Mouse (Mus musculus) stomach, embryonic 14.5 days (tissue): ENCODE data around the gene 4921504E06Rik. TPM values are rescaled to one million over a fixed set of nuclear protein-coding genes. Genes with fewer than 3 reads are reported as not detected.

Experiments
- ATAC-seq: fragments of 200-750 bp; cut with Nextera tagmentation; 2 replicates; pipeline ENCODE4 v1.8.0; 2017; ENCODE audit warnings: low read depth, moderate TSS enrichment; ENCODE audit not compliant: insufficient number of reproducible peaks, insufficient read depth, low FRiP score
- H3K27ac ChIP-seq: fragments of 300-500 bp; sonication (generic); 2 replicates; pipeline ENCODE4 v1.5.1; 2014; ENCODE audit warnings: mild to moderate bottlenecking, low read length, moderate library complexity, mixed read lengths
- H3K27me3 ChIP-seq: fragments of 300-500 bp; sonication (generic); 2 replicates; pipeline ENCODE4 v1.6.1; 2014; ENCODE audit warnings: low read length, control low read depth, mixed read lengths; ENCODE audit not compliant: control insufficient read depth, insufficient read depth
- H3K36me3 ChIP-seq: fragments of 300-500 bp; sonication (generic); 2 replicates; pipeline ENCODE4 v1.6.1; 2014; ENCODE audit warnings: mild to moderate bottlenecking, control low read depth, low read length, moderate library complexity, mixed read lengths; ENCODE audit not compliant: control insufficient read depth, insufficient read depth
- H3K4me1 ChIP-seq: fragments of 300-500 bp; sonication (generic); 2 replicates; pipeline ENCODE4 v1.6.1; 2014; ENCODE audit warnings: low read length, control low read depth, mixed read lengths; ENCODE audit not compliant: control insufficient read depth, insufficient read depth
- H3K4me2 ChIP-seq: fragments of 300-500 bp; sonication (generic); replicated peaks from 2 replicates; pipeline ENCODE4 v1.6.1; 2014; ENCODE audit warnings: low read depth, low read length, control low read depth
- H3K4me3 ChIP-seq: fragments of 300-500 bp; sonication (generic); 2 replicates; pipeline ENCODE4 v1.5.1; 2014; ENCODE audit warnings: low read depth, low read length, control low read depth
- H3K9ac ChIP-seq: fragments of 300-500 bp; sonication (generic); replicated peaks from 2 replicates; pipeline ENCODE4 v1.6.1; 2014; ENCODE audit warnings: low read depth, mild to moderate bottlenecking, control low read depth, low read length, moderate library complexity, mixed read lengths
- H3K9me3 ChIP-seq: fragments of 300-500 bp; sonication (generic); 2 replicates; pipeline ENCODE4 v1.6.1; 2016; ENCODE audit warnings: low read depth, low read length, control low read depth; ENCODE audit not compliant: control insufficient read depth
- WGBS: fragments of 180-500 bp; shearing (Covaris S2); extraction: QIAGEN DNeasy Blood & Tissue Kit; methylation state at CpG from one replicate; pipeline ENCODE4 v1.1.7; 2014; 5-methylcytosine and 5-hydroxymethylcytosine counted together
- polyA plus RNA-seq: library from polyadenylated mRNA; unstranded; fragments of >200 nt; fragmentation: Nextera tagmentation; extraction: Ambion mirVana; gene quantifications from 2 replicates; pipeline ENCODE4 v1.2.1, GENCODE M21; 2014

4921504E06Rik gene
- not detected in 2 replicates for polyA plus RNA-seq

DNA sequence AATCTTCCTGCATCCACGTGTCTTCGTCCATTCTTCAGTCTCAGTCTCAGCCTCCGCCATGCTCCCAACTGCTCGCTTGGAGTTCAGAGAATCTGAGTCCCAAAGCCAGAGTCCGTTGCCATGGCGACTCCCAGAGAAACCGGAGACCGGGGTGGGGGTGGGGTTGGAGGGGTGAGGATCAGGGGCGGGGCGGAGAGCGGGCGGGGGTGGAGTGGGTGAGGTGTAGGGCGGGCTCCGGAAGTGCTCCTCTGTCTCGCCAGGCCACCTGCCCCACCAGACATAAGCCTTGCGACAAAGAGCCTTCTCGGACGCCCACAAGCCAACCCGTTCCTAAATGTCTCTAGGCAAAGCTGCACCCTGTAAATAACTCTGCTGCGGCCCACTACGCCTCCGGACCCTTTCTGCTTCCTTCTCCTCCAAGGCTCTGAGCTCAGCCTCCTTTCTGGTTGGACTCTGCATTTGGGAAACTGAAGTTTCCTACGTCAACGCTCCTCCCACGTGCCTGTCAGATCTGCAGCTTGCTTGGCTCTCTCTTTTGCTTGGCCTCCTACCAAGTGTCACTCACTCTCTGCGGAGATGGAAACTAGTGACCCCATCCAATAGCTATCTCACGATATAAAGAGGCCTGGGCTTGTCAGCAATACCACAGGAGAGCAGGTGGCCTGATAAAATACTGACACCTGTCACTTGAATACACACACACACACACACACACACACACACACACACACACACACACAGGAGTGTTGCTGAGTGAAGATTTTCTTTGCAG is at the start of gene 4921504E06Rik:
Gene 4921504E06Rik, minus strand, starts transcription at position 94 of the 772 bp plus-strand sequence.
- no peak within 1 kb of the TSS for H3K9ac ChIP-seq
- no peak within 1 kb of the TSS; the same call in 1 of the 2 replicates for H3K27ac ChIP-seq
- peak within 1 kb of the TSS; percentile 60 for H3K4me2 ChIP-seq
- no peaks in the 10 kb centered on the region for H3K4me1 ChIP-seq
- no peaks in the 10 kb centered on the region for H3K27me3 ChIP-seq
- peak within 1 kb of the TSS; percentile 24 for H3K4me3 ChIP-seq
- no peaks in the 10 kb centered on the region for H3K36me3 ChIP-seq
- under 1% methylated on average over 26 of the region's 27 CpGs for WGBS
- peak; percentile 89 for ATAC-seq
- no peaks in the 10 kb centered on the region for H3K9me3 ChIP-seq

DNA sequence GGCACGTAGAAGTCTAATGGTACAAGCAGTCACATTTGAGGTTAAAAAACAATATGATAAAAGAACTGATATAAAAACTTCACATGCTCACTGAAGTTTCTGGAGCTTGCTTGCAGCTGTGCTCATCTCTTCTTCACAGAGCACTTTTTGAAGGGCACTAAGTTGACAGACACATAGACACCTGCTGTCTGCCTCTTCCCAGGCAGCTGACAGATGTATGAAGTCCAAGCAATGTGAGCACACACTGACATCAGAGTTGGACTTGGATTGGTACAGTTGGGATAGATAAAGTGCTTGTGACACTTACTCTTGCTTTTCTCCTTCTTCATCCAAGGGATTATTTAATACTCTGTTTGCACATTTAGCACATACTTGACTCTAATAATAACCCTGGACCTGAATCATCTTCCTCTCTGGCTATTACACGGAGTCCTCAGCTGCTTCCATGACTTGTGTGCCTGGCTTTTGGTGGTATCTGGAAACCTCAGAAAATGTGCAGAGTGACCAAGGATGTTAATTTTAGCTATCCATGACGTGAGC is 47.7 kb upstream of the 4921504E06Rik start:
- H3K27ac ChIP-seq, result no peak overlapping the region
- H3K9me3 ChIP-seq, result no peaks in the 10 kb centered on the region
- no peak overlapping the region for H3K4me3 ChIP-seq
- no peaks in the 10 kb centered on the region for H3K27me3 ChIP-seq
- WGBS, result 73% methylated on average over 3 of the region's 3 CpGs
- H3K36me3 ChIP-seq, result no peaks in the 10 kb centered on the region
- no peak for ATAC-seq
- no peak overlapping the region for H3K4me2 ChIP-seq
- H3K9ac ChIP-seq, result no peak overlapping the region
- H3K4me1 ChIP-seq, result no peaks in the 10 kb centered on the region

DNA sequence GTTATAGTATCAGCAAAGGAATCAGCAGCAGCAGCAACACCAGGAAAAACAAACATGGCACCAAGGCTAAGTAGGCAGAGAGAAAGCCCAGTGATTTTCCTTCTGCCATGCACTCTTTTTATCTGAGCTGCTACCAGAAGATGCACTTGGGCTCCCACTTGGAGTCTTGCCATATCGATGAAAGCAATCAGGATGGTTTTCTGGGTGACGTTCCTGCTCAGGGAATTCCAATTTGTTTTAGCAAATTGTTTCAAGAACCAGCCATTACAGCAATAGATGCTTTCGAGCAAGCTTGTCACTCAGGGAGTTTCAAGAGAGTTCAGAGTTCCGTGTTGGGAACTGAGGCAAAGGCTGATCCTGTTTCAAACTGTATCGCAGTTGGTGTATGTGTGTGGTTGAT is 47.1 kb upstream of the 4921504E06Rik start:
- WGBS, result 84% methylated on average over 5 of the region's 5 CpGs
- no peaks in the 10 kb centered on the region for H3K36me3 ChIP-seq
- H3K27ac ChIP-seq, result no peak overlapping the region
- no peak overlapping the region for H3K4me3 ChIP-seq
- H3K4me2 ChIP-seq, result no peak overlapping the region
- H3K4me1 ChIP-seq, result no peaks in the 10 kb centered on the region
- H3K27me3 ChIP-seq, result no peaks in the 10 kb centered on the region
- ATAC-seq, result no peak
- no peak overlapping the region for H3K9ac ChIP-seq
- H3K9me3 ChIP-seq, result no peaks in the 10 kb centered on the region

DNA sequence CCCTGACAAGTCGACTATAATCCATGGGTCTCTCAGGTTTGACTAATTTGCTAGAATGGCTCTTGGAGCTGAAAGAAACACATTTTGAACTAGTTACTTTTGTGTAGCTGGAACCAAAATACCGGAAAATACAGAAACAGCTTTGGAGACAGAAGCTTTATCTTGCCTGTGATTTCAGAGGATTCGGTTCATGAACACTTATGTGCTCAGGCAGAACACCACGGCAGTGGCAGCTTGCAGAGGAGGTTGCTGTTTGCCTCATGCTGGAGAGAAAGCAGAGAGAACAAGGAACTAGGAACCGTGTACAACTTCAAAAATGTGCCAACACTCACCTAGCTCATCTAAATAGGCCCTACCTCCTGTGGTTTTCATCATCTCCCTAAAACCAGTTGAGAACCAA is 46.1 kb upstream of the 4921504E06Rik start:
- Histone ChIP-seq H3K9ac (no peak overlapping the region), H3K9me3 (no peaks in the 10 kb centered on the region), H3K27me3 (no peaks in the 10 kb centered on the region), H3K4me3 (no peak overlapping the region), H3K4me1 (no peaks in the 10 kb centered on the region), H3K4me2 (no peak overlapping the region), H3K27ac (no peak overlapping the region), H3K36me3 (no peaks in the 10 kb centered on the region)
- no peak for ATAC-seq
- 76% methylated on average over 5 of the region's 5 CpGs for WGBS

DNA sequence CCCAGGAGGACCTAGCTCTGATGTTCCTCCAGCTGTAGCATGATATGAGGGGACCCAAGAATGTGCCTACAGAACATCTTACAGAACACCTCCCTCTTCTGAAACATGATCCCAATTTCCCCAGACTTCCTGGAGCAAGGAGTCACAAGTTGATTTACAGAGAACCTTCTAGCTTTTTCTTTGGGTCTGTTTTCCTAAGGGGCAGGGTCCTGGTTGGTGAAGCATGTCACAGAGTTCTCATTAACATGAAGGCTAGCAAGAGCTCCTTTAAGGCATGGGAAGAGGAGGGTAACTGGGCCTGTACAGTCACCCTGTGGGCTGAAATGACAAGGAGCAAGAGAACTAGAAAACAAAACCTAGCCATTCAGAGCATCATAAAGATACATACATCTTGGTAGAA is 43.3 kb upstream of the 4921504E06Rik start:
- Histone ChIP-seq H3K36me3 (no peaks in the 10 kb centered on the region), H3K4me2 (no peak overlapping the region), H3K27me3 (no peaks in the 10 kb centered on the region), H3K27ac (no peak overlapping the region), H3K9me3 (no peaks in the 10 kb centered on the region), H3K9ac (no peak overlapping the region), H3K4me1 (no peaks in the 10 kb centered on the region), H3K4me3 (no peak overlapping the region)
- no peak for ATAC-seq

DNA sequence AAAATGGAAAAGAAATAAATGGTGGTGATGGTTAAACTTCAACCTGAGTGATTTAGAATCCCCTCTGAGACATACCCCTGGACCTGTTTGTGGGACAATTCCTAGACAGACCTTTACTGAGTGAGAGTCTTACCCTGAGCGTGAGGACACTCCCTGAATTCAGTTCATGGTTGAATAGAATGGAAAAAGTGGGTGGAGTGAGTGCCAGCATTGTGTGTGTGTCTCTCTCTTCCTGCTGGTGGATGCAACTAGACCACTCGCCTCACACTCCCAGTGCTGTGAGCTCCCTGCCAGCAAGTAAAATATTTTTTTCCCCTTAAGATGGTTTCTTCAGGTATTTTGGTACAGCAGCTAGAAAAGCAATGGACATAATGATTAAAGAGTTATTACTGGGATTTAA is 42.7 kb upstream of the 4921504E06Rik start:
- Histone ChIP-seq H3K27ac (no peak overlapping the region), H3K27me3 (no peaks in the 10 kb centered on the region), H3K4me3 (no peak overlapping the region), H3K36me3 (no peaks in the 10 kb centered on the region), H3K4me1 (no peaks in the 10 kb centered on the region), H3K9me3 (no peaks in the 10 kb centered on the region), H3K9ac (no peak overlapping the region), H3K4me2 (no peak overlapping the region)
- WGBS, result 79% methylated on average over 2 of the region's 2 CpGs
- no peak for ATAC-seq

DNA sequence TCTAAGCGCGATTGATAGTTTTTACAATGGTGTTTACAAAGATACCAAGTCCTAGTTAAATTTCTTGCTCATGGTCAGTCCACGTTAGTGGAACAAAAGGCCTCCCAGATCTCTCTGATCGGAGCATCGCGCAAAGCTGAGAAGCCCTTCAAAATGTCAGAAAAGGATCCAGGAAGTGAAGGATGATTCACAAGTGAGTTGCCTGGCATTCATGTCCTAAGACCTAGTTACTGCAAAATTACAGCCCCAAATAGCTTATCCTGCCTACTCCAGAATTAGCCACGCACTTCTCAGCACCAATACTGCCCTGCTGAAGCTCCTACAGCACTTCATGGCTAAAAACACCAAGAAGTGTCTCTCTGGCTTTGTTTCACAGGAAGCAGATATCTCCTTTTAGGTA is 41.1 kb upstream of the 4921504E06Rik start:
- no peak overlapping the region for H3K27ac ChIP-seq

DNA sequence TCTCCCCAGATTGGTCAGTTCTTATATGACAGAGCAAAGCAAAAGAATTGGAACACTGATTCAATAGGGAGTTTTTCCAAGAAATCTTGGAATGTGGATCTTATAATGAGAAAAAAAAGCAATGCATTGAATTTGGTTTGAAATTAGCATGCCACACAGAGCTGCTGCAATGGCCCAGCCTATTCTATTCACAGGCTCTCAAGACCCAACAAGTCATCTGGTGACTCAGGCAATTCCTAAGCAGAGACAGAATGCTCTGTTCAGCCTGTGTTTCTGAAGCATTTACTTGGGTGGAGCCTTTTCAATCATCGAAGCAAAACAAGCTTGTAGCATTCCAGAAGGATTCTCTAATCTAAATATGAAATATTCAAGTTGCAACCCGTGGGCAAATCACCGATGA is 26.1 kb upstream of the 4921504E06Rik start:
- ATAC-seq, result no peak

More for the DNA sequence above, 41.1 kb upstream of the 4921504E06Rik start:
- Histone ChIP-seq H3K36me3 (no peaks in the 10 kb centered on the region), H3K4me2 (no peak overlapping the region), H3K9ac (no peak overlapping the region), H3K4me3 (no peak overlapping the region), H3K9me3 (no peaks in the 10 kb centered on the region), H3K4me1 (no peaks in the 10 kb centered on the region), H3K27me3 (no peaks in the 10 kb centered on the region)
- no peak for ATAC-seq
- WGBS, result 86% methylated on average over 7 of the region's 7 CpGs

More for the DNA sequence above, 26.1 kb upstream of the 4921504E06Rik start:
- H3K4me2 ChIP-seq, result no peak overlapping the region
- H3K36me3 ChIP-seq, result no peaks in the 10 kb centered on the region
- H3K9ac ChIP-seq, result no peak overlapping the region
- no peak overlapping the region for H3K4me3 ChIP-seq
- H3K27me3 ChIP-seq, result no peaks in the 10 kb centered on the region
- no peaks in the 10 kb centered on the region for H3K9me3 ChIP-seq
- H3K27ac ChIP-seq, result no peak overlapping the region
- no peaks in the 10 kb centered on the region for H3K4me1 ChIP-seq
- WGBS, result 71% methylated on average over 3 of the region's 3 CpGs
